Mouse (Mus musculus) activated CD4-positive, CD25-positive, alpha-beta regulatory T cell (primary cell): Measurements from ENCODE around the gene Olfr983. TPM values are rescaled to one million over a fixed set of nuclear protein-coding genes. Genes with fewer than 3 reads are reported as not detected.

Experiments
- polyA plus RNA-seq, 2 experiments: library from polyadenylated mRNA; unstranded; fragments of 100-300 nt; shearing (Covaris generic); gene quantifications; one replicate each; pipeline ENCODE4 v1.2.1; 2017

Gene Olfr983
- polyA plus RNA-seq, result not detected

DNA sequence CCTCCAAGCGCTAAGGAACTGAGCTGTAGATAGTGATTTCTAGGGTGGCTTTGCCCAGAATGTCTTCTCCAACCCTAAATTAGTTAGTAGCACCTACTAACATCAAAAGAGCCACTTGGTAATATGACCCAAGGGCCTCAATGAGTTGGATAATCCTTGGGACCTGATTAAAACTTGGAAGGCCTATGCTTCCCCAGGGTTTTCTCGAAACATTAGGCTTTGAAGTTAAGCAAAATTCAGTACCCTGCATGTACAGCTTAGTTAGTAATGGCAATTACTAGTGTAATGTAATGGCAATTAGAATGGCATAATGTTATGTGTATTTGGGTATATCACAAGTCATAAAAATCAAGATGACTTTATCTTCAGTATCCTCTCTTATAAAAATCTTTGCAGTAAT, at the start of gene Olfr983:
Olfr983 (minus strand) TSS at position 101 of the 400 bp plus-strand sequence.

DNA sequence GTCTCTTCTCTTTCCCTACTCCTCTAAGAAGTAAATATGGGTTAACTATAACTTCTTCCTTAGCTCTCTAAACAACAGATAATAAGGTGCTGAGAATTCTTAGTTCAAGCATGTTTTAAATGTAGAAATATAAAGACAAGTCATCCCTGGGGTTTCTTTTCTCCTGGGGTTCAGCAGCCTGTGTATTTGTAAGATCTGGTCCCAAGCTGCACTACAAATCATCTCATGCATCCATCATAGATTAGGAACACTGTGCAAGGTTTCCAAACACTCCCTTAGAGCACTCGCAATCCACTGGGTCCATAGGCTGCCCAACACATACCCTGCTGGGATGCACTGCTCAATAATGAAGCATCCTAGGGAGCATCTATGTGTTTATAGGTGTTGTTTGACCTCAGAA, 36.7 kb upstream of the Olfr983 start, which contains the start of gene Olfr985:
Olfr985 (minus strand) TSS at position 101 of the 400 bp plus-strand sequence.

DNA sequence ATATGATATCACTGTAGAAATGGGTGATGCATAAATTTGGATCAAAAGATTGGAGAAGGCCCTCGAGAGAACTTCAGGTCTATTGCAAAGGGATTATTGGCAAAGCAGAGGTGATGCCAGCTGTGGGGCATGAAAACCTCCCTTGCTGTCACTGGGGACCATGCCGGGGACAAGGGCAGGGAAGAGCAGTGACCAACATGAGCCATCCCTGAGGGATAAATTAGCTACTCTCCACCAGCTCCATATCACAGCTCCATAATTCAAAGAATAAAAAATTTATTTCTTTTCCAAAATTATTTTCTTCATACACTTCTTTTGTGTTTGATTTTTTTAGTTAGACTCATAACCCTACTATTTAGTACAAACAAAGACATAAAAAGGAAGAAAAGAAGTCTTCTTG, 20.7 kb upstream of the Olfr983 start, which contains the start of gene Olfr984:
Olfr984 (minus strand) TSS at position 101 of the 400 bp plus-strand sequence.

DNA sequence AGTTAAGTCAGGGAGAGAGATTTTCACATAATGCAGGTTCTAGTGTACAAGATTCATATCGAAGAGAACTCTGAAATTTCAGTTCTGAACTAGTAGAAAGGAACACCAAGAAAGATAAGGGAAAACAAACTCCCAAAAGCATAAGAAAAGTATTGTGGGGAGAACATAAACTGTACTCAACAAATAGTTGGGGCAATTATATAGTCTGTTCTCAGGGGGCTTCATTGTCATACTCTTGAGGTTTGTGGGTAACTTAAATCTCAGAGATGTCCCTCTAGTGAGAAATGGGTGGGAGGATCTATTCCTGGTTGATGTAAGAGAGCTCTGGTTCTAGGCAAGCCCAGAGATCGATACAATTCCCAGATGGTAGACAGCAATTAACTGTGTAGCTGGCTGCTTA, 19.9 kb downstream of the Olfr983 start, which contains the start of gene Olfr982:
Olfr982 (plus strand) TSS at position 301 of the 400 bp plus-strand sequence.

Other genes with a start within 250 kb of the Olfr983 start
- gene Olfr972, start 227.2 kb downstream of the Olfr983 start, polyA plus RNA-seq, result not detected
- not detected for gene Olfr229, start 186.3 kb downstream of the Olfr983 start, polyA plus RNA-seq
- under 1 TPM in 1 of 2 experiments, not detected in 1; 0.15 TPM for gene Olfr974, start 156.1 kb downstream of the Olfr983 start, polyA plus RNA-seq
- not detected for gene Olfr975, start 141.5 kb downstream of the Olfr983 start, polyA plus RNA-seq
- gene Olfr976, start 132.5 kb downstream of the Olfr983 start, polyA plus RNA-seq, result not detected
- under 1 TPM in 1 of 2 experiments, not detected in 1; 0.49 TPM for gene Olfr978, start 101.5 kb downstream of the Olfr983 start, polyA plus RNA-seq
- gene Olfr979, start 90.1 kb downstream of the Olfr983 start, polyA plus RNA-seq, result not detected
- gene Olfr980, start 84.0 kb downstream of the Olfr983 start, polyA plus RNA-seq, result not detected
- gene Olfr981, start 72.1 kb downstream of the Olfr983 start, polyA plus RNA-seq, result under 1 TPM in 1 of 2 experiments, not detected in 1; 0.15 TPM
- gene Olfr982, start 19.8 kb downstream of the Olfr983 start, polyA plus RNA-seq, result under 1 TPM; 0.05 to 0.10 TPM
- under 1 TPM in 1 of 2 experiments, not detected in 1; 0.33 TPM for gene Olfr984, start 20.6 kb upstream of the Olfr983 start, polyA plus RNA-seq
- gene Olfr985, start 36.6 kb upstream of the Olfr983 start, polyA plus RNA-seq, result not detected
- not detected for gene Tmem225, start 54.5 kb upstream of the Olfr983 start, polyA plus RNA-seq
- not detected for gene Olfr986, start 87.3 kb upstream of the Olfr983 start, polyA plus RNA-seq
- 1 to 10 TPM; 1.6 to 3.1 TPM for gene Zfp202, start 98.7 kb upstream of the Olfr983 start, polyA plus RNA-seq
- under 1 TPM in 1 of 2 experiments, not detected in 1; 0.21 TPM for gene Scn3b, start 175.6 kb upstream of the Olfr983 start, polyA plus RNA-seq